Mouse (Mus musculus) lung, adult 2 months (tissue): ENCODE measurements around the gene Lgals9. TPM values are rescaled to one million over a fixed set of nuclear protein-coding genes. Genes with fewer than 3 reads are reported as not detected.
"Not testable (repeated sequence)": the region's sequence is repeated elsewhere in the genome, so short reads cannot be mapped to it uniquely, and the experiment has no call there.

Source experiments
- DNase-seq: peaks from one replicate; pipeline ENCODE4 v3.0.0; 2022
- H3K4me1 ChIP-seq: fragments of 200-500 bp; 2 replicates; pipeline ENCODE4 v1.6.1; 2011; ENCODE audit warnings: low read length; ENCODE audit not compliant: control insufficient read depth, insufficient read depth
- H3K4me3 ChIP-seq: fragments of 200-500 bp; replicated peaks from 2 replicates; pipeline ENCODE3; 2011; ENCODE audit warnings: low read depth, mild to moderate bottlenecking, control low read depth, low read length; ENCODE audit errors: extremely low read depth
- CTCF ChIP-seq: fragments of 200-500 bp; IDR thresholded peaks from 2 replicates; pipeline ENCODE4 v1.5.1; 2011; ENCODE audit warnings: mild to moderate bottlenecking, low read length, control low read depth; ENCODE audit not compliant: insufficient read depth
- POLR2A ChIP-seq: fragments of 200-500 bp; IDR thresholded peaks from 2 replicates; pipeline ENCODE4 v1.6.1; 2011; ENCODE audit warnings: low read depth, mild to moderate bottlenecking, control low read depth, low read length, borderline replicate concordance; ENCODE audit errors: extremely low read depth
- WGBS: fragments of 180-500 bp; shearing (Covaris S2); methylation state at CpG from one replicate; pipeline ENCODE4 v1.1.7; 2018; 5-methylcytosine and 5-hydroxymethylcytosine counted together
- polyA plus RNA-seq: library from polyadenylated mRNA; depleted of rRNA; stranded (reverse); fragments of >200 nt; gene quantifications from 2 replicates; pipeline ENCODE4 v1.2.3, GENCODE M21; 2012

Lgals9 gene
- polyA plus RNA-seq, 1 experiment: 204 TPM

GRCm38 (mm10) chr11:78999118-78999517, 14.4 kb upstream of the Lgals9 start:
- TF ChIP-seq POLR2A (no peak), CTCF (no peak)
- Histone ChIP-seq H3K4me1 (peaks cover 13% of the 10 kb centered on the region), H3K4me3 (no peak overlapping the region)
- no peak for DNase-seq
- 56% methylated on average over 6 of the region's 6 CpGs for WGBS

- DNase-seq, H3K4me3 ChIP-seq, H3K4me1 ChIP-seq: not testable (repeated sequence)
- 64% methylated on average over 5 of the region's 5 CpGs for WGBS
Measured at GRCm38 (mm10) chr11:78990875-78991543, 6.3 kb upstream of the Lgals9 start.

- DNase-seq: no peak
- TF ChIP-seq CTCF (no peak), POLR2A (no peak)
- 92% methylated on average over 9 of the region's 9 CpGs for WGBS
- no peak overlapping the region for H3K4me3 ChIP-seq
- no peaks in the 10 kb centered on the region for H3K4me1 ChIP-seq
Measured at GRCm38 (mm10) chr11:78990096-78990495, 5.3 kb upstream of the Lgals9 start.

- DNase-seq, H3K4me1 ChIP-seq, H3K4me3 ChIP-seq: not testable (repeated sequence)
- 94% methylated on average over 11 of the region's 11 CpGs for WGBS
Measured at GRCm38 (mm10) chr11:78989206-78989605, 4.5 kb upstream of the Lgals9 start.

GRCm38 (mm10) chr11:78986311-78987002, 1.7 kb upstream of the Lgals9 start:
- no peak for DNase-seq
- TF ChIP-seq CTCF (no peak), POLR2A (no peak)
- Histone ChIP-seq H3K4me1 (peaks cover 14% of the 10 kb centered on the region), H3K4me3 (no peak overlapping the region)
- 78% methylated on average over 10 of the region's 10 CpGs for WGBS

GRCm38 (mm10) chr11:78985505-78985904, 759 bp upstream of the Lgals9 start:
- TF ChIP-seq CTCF (no peak), POLR2A (no peak)
- Histone ChIP-seq H3K4me3 (no peak overlapping the region), H3K4me1 (peaks cover 17% of the 10 kb centered on the region)
- no peak for DNase-seq

- 52% methylated on average over 7 of the region's 7 CpGs for WGBS
- TF ChIP-seq CTCF: no peak
- peaks cover 19% of the 10 kb centered on the region for H3K4me1 ChIP-seq
- H3K4me3 ChIP-seq: peak overlapping the region; percentile 51
- DNase-seq: no peak
Measured at GRCm38 (mm10) chr11:78983539-78983938, 1.2 kb downstream of the Lgals9 start.

- WGBS: 44% methylated on average over 12 of the region's 12 CpGs
- no peak for DNase-seq
- H3K4me1 ChIP-seq: peaks cover 19% of the 10 kb centered on the region
- no peak for TF ChIP-seq POLR2A
- no peak for TF ChIP-seq CTCF
- peak overlapping the region; percentile 47 for H3K4me3 ChIP-seq
Measured at GRCm38 (mm10) chr11:78982513-78983291, 2.0 kb downstream of the Lgals9 start.

GRCm38 (mm10) chr11:78982042-78982441, 2.7 kb downstream of the Lgals9 start:
- TF ChIP-seq POLR2A (no peak), CTCF (no peak)
- 54% methylated on average over 2 of the region's 2 CpGs for WGBS
- H3K4me3 ChIP-seq: no peak overlapping the region
- DNase-seq: no peak
- H3K4me1 ChIP-seq: peaks cover 19% of the 10 kb centered on the region

GRCm38 (mm10) chr11:78980083-78980634, 4.6 kb downstream of the Lgals9 start:
- WGBS: 61% methylated on average over 4 of the region's 4 CpGs
- no peak for TF ChIP-seq POLR2A
- no peak for TF ChIP-seq CTCF

More at GRCm38 (mm10) chr11:78980083-78980634, 4.6 kb downstream of the Lgals9 start:
- Histone ChIP-seq H3K4me3 (no peak overlapping the region), H3K4me1 (peaks cover 19% of the 10 kb centered on the region)
- DNase-seq: no peak
